Mouse (Mus musculus) right cerebral cortex, adult 2 months (tissue): ENCODE measurements around the gene Zfp108.
A peak's percentile ranks its signal among the peaks of the same experiment; 100 is the strongest.

Source experiments
- DNase-seq, 2 experiments: peaks; one replicate each; pipeline ENCODE4 v3.0.0; 2021 to 2022; ENCODE audit warnings: low spot score in 2 of 2

The Zfp108 gene

DNA sequence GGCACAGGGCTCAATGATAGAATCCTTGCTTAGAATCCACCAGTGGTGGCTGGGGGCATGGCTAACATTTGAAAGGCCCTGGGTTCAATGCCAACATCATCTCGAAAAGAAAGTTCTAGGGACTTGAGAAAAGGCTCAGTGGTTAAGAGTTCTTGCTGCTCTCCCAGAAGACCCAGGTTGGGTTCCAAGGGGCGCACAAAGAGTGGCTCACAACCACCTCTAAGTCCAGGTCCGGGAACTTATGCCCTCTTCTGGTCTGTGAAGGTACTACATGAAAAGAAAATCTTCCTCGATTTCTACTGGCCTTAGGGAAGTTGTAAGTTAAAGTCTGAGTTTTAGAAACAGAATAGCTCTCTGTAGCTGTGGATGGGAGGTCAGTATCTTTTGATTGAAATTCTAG, 31.5 kb downstream of the Zfp108 start:
- DNase-seq, result no peak

DNA sequence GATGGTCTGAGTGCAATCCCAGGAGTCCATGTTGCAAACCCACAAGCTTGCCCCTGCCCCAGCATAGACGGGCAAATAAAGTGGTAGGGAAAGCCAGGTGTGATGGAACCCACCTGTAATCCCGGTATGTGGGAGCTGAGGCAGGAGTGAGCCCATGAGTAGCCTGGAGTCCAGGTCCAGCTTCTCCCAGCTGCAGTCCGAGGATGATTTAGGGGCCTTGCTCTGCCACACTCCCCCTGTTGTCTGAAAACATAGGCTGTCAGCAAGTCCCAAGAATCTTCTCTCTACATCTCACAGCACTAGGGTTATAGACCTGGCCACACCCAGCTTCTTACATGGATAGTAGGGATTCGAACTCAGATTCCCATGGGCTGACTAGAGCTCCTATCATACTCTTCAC, 32.3 kb downstream of the Zfp108 start:
- no peak for DNase-seq

GRCm38 (mm10) chr7:24287670-24288069, 33.1 kb downstream of the Zfp108 start:
- no peak for DNase-seq

DNA sequence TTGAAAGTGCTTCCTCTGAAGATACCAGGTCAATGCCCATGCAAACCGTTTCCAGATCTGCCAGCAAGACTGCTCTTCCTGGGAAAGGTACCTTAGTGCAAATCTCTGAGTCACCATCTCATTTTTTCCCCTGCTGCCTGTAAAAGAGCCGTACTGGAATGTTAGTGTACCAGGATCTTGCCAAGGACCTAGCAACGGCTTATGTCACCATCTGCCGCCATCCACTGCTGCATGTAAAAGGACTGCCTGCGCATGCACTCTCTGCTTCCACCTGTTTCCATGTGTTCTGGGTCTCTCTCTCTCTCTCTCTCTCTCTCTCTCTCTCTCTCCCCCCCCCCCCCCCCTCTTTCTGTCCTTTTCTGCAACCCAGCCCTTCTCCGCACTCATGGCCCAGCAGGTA, 33.9 kb downstream of the Zfp108 start:
- no peak for DNase-seq

- DNase-seq, result no peak
Measured at GRCm38 (mm10) chr7:24290106-24290693, 35.6 kb downstream of the Zfp108 start.

DNA sequence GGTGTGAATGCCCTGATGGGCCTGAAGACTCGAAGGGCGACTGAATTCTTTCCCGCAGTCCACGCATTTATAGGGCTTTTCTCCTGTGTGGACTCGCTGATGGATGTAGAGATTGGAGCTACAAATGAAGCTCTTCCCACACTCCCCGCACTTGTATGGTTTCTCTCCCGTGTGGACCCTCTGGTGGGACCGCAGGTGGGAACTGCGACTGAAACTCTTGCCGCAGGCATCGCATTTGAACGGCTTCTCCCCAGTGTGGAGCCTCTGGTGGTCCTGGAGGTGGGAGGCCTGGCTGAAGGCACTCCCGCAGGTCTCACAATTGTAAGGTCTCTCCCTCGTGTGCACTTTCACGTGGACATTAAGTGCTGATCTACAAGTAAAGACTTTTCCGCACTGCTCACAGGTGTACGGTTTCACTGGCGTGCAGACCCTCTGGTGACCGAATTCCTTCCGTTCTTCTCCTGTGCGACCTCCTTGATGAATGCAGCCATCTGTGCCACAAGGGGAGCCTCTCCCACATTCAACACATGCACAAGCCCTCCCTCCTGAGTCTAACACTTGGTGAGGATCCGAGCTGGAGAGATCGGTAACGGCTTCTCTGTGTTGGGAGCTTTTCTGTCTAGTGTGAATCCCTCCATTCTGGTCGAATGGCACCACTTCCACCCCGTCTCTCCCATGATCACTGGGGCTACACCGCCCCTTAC, 36.9 kb downstream of the Zfp108 start:
- DNase-seq, result no peak

GRCm38 (mm10) chr7:24293061-24293851, 38.7 kb downstream of the Zfp108 start:
- DNase-seq, result no peak

DNA sequence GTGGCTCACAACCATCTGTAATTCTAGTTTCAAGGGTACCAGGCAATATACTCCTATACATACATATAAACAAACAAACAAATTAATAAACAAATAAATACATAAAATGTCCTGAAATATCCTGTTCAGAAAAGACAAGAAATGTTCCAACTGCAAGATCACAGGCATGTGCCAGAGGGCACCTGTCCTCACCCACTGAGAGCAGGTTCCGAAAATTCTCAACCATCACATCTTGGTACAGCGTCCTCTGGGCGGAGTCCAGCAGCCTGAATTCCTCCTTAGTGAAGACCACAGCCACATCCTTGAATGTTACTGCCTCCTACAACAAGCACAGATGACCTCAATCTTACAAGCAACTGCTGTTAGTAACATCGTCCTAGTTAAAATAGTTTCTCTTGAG, 40.2 kb downstream of the Zfp108 start:
- DNase-seq, result no peak

DNA sequence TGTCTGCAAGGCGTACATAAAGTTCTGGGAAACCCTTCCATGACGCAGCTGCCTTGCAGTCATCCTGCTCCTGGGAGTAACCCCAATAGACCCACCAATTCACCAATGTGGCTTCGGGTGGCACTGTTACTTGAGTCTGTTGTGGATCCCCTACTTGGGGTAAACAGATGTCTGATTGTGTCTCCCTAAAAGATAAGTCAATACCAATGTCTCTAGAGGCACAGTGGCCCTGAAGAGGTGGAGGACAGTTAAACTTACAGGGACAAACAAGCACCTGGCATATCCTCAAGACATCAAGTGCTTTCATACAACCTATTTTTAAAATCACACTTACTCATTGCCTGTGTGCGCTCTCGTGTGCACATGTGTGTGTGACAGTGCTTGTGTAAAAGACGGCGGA, 40.8 kb downstream of the Zfp108 start:
- no peak for DNase-seq

GRCm38 (mm10) chr7:24296386-24296785, 41.8 kb downstream of the Zfp108 start:
- no peak for DNase-seq

DNA sequence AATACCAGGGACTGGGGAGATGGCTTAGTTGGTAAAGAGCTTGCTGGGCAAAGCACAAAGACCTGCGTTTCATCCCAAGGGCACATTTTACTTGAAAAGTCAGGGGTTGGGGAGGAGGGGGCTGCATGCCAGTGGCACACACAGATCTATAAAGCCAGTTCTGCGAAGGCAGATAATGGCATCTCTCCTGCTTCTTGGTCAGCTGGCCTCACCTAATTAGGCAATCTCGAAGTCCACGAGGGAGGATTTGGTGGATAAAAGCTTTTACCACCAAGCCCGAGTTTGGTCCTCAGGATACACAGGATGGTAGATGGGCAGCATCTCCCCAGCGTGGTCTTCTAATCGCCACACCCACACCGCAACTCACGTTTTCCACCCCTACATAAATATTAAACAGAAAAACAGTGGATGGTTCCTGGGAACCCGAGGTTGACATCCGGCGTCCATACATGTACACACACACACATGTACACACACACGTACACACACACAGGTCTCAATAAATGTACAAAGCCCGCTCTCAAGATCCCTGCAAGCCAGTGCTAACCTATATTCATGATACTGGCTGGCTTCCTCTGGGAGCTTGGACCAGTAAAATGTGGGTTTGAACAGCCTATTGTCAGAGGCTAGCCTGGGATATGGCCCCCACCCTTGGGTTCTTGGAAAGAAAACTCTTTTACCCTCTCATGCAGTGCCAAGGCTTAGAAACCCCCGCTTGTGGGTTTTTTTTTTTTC, 42.9 kb downstream of the Zfp108 start:
- DNase-seq, result no peak

DNA sequence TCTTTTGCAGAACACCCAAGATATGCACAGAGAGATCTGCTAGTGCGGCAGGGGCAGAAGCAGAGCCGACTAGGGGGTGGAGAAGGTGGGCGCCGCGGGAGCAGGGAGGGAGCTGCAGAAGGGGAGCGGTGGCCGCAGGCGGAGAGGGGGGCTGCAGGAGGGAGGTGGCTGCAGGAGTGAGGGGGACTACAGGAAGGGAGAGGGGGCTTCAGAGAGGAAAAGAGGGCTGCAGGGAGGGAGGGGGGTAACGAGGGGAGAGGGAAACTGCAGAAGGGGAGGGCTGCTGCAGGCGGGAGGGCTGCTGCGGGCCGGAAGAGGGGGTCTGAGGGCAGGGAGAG, 44.0 kb downstream of the Zfp108 start:
- no peak for DNase-seq

DNA sequence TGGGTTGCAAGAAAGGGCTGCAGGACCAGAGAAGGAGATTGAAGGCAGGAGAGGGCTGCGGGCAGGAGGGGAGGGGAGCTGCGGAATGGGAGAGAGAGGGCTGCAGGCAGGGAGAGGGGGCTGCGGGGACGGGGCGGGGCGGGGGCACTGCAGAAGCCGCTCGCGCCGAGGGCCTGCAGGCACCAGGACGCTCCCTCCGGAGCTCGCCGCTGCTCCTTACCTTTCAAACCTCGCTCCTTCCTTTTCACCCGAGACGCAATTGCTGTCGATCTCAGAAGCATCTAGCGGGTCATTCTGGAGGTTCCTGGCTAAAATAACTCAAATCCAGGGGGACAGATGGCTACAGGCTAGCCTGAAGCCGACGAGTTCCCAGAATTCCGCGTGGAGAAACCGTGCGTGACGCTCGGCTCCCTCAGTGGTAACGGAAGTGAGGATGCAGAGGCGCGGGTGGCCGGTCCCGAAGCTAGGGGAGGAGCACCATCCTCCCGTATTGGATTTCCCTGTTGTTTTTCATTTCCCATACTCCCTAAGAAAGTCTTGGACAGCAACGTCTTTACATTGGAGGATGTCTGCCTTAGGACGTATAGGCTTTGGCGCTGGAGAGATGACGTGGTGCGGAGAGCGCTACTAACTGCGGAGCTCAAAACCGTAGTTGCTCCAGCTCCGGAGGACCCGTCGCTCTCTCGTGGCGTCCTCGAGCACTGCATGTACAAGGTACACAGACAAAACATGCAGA, 44.5 kb downstream of the Zfp108 start:
- DNase-seq, result peak; percentile 89 to 90

DNA sequence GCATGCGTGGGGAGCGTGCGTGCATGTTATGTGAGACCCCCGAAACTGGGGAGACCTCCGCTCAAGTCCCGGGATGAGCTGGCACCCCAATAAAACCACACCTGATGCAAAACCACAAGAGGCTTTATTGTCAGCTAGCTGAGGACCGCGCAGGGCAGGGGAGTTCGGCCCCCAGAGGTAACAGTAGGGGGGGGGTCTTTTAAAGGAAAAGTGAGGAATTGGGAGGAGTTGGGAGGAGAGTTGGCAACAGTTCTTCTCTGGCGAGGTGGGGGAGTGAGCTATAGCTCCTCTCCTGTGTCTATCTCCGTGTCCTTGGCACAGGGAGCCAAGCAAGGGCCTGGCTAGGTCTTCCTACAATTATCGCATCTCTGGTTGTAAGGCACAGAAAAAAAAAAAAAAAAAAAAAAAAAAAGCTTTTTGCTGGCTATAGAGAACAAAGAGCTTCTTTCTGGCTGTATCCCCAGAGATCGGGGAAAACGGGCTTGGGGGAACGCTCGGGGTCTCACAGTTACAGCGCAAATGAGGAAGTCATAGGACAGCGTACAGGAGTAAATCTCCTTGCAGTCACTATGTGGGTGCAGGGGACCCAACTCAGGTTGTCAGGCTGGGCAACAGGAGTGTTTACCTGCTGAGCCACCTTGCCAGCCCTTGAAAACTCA, 45.4 kb downstream of the Zfp108 start:
- DNase-seq, result peak in 1 of 2 experiments; percentile 25

- no peak for DNase-seq
Measured at GRCm38 (mm10) chr7:24300771-24301282, 46.2 kb downstream of the Zfp108 start, which contains the start of gene Zfp61. Gene Zfp61 (minus strand): TSS chr7:24301232.
